Mouse (Mus musculus) CD4-positive, CD25-positive, alpha-beta regulatory T cell, adult 9 weeks (primary cell): ENCODE measurements around the gene Ugt1a10. TPM values are rescaled to one million over a fixed set of nuclear protein-coding genes. Genes with fewer than 3 reads are reported as not detected.

Experiments used
- polyA plus RNA-seq: library from polyadenylated mRNA; unstranded; fragments of 100-300 nt; shearing (Covaris generic); gene quantifications from one replicate; pipeline ENCODE4 v1.2.1, GENCODE M21; 2017

Gene Ugt1a10
- polyA plus RNA-seq, result not detected

GRCm38 (mm10) chr1:88055088-88055487, at the start of gene Ugt1a10:
TSS of gene Ugt1a10 (plus strand) at chr1:88055388.

GRCm38 (mm10) chr1:88008211-88008697, 46.9 kb upstream of the Ugt1a10 start, which contains the start of gene Usp40:
TSS of gene Usp40 (minus strand) at chr1:88008551.

GRCm38 (mm10) chr1:88070495-88070894, 15.3 kb downstream of the Ugt1a10 start, which contains the start of gene Ugt1a9:
TSS of gene Ugt1a9 (plus strand) at chr1:88070800.

GRCm38 (mm10) chr1:88087513-88087912, 32.3 kb downstream of the Ugt1a10 start, which contains the start of gene Ugt1a8:
TSS of gene Ugt1a8 (plus strand) at chr1:88087813.

GRCm38 (mm10) chr1:88094941-88095492, 39.8 kb downstream of the Ugt1a10 start, which contains the start of gene Ugt1a7c:
TSS of gene Ugt1a7c (plus strand) at chr1:88095062.

DNA sequence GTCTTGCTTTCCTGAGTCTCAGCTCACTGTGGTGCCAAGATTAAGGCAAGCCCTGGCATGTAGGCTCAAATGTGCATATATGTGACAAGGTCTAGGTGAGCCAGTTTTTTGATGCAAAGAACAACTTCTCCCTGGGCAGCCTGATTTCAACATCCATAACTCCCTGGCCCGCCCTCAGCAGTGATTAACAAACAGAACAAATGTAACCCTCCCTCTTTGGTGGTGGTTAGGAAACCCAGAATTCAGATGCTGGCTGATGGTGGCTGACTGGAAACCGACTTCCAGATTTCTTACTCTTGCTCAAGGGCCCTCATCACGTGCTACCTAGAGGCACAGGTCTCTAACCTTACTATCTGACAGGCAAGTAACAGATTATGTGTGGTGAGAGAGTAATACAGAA, 47.8 kb downstream of the Ugt1a10 start, which contains the start of gene Ugt1a6b:
Ugt1a6b (plus strand) TSS at position 234 of the 400 bp plus-strand sequence.

GRCm38 (mm10) chr1:88134457-88135011, 79.3 kb downstream of the Ugt1a10 start, which contains the start of gene Ugt1a6a:
TSS of gene Ugt1a6a (plus strand) at chr1:88134809.

DNA sequence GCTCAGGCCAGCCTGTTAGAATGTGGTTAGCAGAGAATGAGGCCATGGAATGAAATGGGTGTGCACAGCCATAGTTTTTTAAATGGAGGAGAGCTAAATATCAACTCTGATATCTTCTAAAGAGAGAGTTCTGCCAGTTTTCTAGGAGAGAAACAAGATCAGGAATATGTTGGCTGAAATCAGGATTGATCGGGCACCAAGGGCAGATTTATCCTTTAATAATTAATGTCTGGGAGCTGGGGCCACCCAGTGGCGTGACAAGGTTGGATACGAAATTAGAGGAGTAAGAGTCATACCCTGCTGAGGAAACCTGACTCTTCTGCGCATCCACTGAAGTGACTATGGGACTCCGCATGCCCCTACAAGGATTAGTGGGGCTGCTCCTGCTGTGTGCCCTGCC, 110.5 kb downstream of the Ugt1a10 start, which contains the start of gene Ugt1a5:
Ugt1a5 (plus strand) TSS at position 302 of the 400 bp plus-strand sequence.

GRCm38 (mm10) chr1:88200456-88200855, 145.3 kb downstream of the Ugt1a10 start, which contains the start of gene Ugt1a2:
TSS of gene Ugt1a2 (plus strand) at chr1:88200601.

DNA sequence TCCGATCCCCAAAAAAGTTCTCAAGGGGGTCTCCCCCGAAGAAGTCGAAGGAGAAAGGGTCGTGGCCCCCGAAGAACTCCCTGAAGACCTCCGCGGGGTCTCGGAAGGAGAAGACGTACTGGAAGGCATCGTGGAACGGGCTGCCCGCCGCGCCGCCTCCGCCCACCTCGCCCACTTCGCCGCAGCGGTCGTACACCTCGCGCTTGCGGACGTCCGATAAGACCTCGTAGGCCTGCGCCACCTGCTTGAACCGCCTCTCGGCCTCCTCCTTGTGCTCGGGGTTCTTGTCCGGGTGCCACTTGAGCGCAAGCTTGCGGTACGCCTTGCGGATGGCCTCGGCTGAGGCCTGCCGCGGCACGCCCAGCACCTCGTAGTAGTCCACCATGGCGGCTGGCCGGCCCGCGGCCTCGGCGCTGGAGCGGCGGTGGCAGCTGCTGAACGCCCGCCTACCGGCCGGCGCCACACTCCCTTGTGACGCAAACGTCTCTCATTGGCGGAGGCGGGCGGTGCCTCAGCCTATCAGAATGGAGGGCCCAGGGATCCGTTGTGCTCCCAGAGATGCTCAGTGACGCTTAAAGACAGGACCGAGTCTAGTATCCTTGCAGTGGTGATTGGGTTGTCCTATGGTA, 150.2 kb downstream of the Ugt1a10 start, which contains the start of gene Dnajb3:
Dnajb3 (minus strand) TSS at position 489 of the 629 bp plus-strand sequence.

DNA sequence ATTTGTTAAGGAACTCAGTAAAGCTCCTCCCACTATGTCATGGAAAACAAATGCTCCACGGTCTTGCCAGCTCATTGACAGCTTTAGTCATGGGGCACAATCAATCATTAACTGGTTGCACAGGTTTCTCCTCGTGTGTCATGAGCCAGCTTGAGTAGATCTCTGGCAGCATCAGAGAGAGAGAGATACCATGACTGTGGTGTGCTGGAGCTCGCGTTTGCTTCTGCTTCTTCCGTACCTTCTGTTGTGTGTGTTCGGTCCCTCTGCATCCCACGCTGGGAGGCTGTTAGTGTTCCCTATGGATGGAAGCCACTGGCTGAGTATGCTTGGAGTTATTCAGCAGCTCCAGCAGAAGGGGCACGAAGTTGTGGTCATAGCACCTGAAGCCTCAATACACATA, 156.6 kb downstream of the Ugt1a10 start, which contains the start of gene Ugt1a1:
Ugt1a1 (plus strand) TSS at position 148 of the 400 bp plus-strand sequence.

GRCm38 (mm10) chr1:88226670-88227379, 171.6 kb downstream of the Ugt1a10 start, which contains the start of gene Mroh2a:
TSS of gene Mroh2a (plus strand) at chr1:88226986.

Other genes with a start within 250 kb of the Ugt1a10 start
- gene Dgkd, start 202.1 kb upstream of the Ugt1a10 start, polyA plus RNA-seq, result 58.9 TPM
- gene Usp40, start 46.8 kb upstream of the Ugt1a10 start, polyA plus RNA-seq, result 25.0 TPM
- not detected for gene Ugt1a9, start 15.4 kb downstream of the Ugt1a10 start, polyA plus RNA-seq
- gene Ugt1a8, start 32.4 kb downstream of the Ugt1a10 start, polyA plus RNA-seq, result not detected
- gene Ugt1a7c, start 39.7 kb downstream of the Ugt1a10 start, polyA plus RNA-seq, result 1.2 TPM
- gene Ugt1a6b, start 47.9 kb downstream of the Ugt1a10 start, polyA plus RNA-seq, result not detected
- gene Ugt1a6a, start 79.4 kb downstream of the Ugt1a10 start, polyA plus RNA-seq, result 0.21 TPM
- gene Ugt1a5, start 110.6 kb downstream of the Ugt1a10 start, polyA plus RNA-seq, result not detected
- gene Ugt1a2, start 145.2 kb downstream of the Ugt1a10 start, polyA plus RNA-seq, result not detected
- gene Dnajb3, start 150.4 kb downstream of the Ugt1a10 start, polyA plus RNA-seq, result 0.61 TPM
- not detected for gene Ugt1a1, start 156.6 kb downstream of the Ugt1a10 start, polyA plus RNA-seq
- 1.6 TPM for gene Mroh2a, start 171.6 kb downstream of the Ugt1a10 start, polyA plus RNA-seq
- 111 TPM for gene Hjurp, start 222.2 kb downstream of the Ugt1a10 start, polyA plus RNA-seq
- gene Trpm8, start 222.3 kb downstream of the Ugt1a10 start, polyA plus RNA-seq, result not detected